Mouse (Mus musculus): ENCODE data around the gene Wwp2.

- TF ChIP-seq POLR2A (IDR thresholded peaks at IDR 0.05; ENCODE audit: insufficient read depth, low read depth, low read length) (no peak), CTCF (IDR thresholded peaks at IDR 0.05; ENCODE audit: insufficient read depth, low read depth, low read length) (no peak)
Measured at GRCm38 (mm10) chr8:107491212-107491611, 55.0 kb downstream of the Wwp2 start.
